9 mouse cellular contexts compared by ENCODE assay signal in the genomic region with DNA sequence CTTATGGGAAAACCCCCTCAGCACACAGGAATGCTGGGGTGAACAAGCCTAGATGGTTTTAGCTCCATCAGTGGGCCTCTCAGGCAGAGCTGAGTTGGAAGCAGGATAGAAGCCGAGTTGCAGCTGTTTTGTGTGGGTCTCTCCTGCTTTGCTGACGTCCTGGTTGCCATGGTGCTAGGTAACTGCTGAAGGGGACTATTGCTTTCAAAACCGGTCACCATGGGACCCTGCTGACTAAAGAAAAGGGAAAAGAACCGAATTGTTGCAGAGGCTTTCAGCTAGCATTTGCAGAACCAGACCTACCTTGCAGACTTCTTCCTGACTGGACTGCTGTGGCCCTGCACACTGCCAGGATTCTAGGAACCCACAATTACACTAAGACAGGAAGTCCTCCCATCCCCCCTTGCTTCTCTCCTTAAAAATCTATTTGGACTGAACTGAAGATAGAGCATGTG. TPM values are rescaled to one million over a fixed set of nuclear protein-coding genes. Genes with fewer than 3 reads are reported as not detected.
DNase-seq lines count a peak whose midpoint lies in the region; ATAC-seq and TF ChIP-seq lines count a peak whose summit lies in the region.
"Had no signal": no experiment of that assay in that cellular context is flagged by ENCODE, and none has a peak within 500 bp of the region (broad histone marks: within the 10 kb centered on the region; RNA-seq: fewer than 3 reads in every experiment).

No protein-coding gene starts in this region.

- no peak overlapping the region for H3K4me2 ChIP-seq in heart, embryonic 12.5 days
- H3K4me2 ChIP-seq in intestine, postnatal 0 days (replicated peaks; ENCODE audit: low read depth), result no peak overlapping the region
- H3K4me2 ChIP-seq: liver, embryonic 15.5 days had no signal

- intact Hi-C loops in heart, postnatal 14 days (cut with DNase I), result no loop called here

- no peak for TF ChIP-seq CTCF in intestine, postnatal 0 days (IDR thresholded peaks at IDR 0.05; ENCODE audit: low read depth)

- no peaks in the 10 kb centered on the region for H3K9me3 ChIP-seq in heart, embryonic 12.5 days (replicated peaks)
- no peaks in the 10 kb centered on the region for H3K9me3 ChIP-seq in intestine, postnatal 0 days (ENCODE audit: control insufficient read depth)
- H3K9me3 ChIP-seq: liver, embryonic 15.5 days had no signal

- WGBS in heart, embryonic 12.5 days, result 8% methylated on average over 4 of the region's 4 CpGs
- 11% methylated on average over 4 of the region's 4 CpGs for WGBS in intestine, postnatal 0 days

- DNase-seq in heart, postnatal 14 days, result no peak
- DNase-seq in forelimb bud, embryonic 11.5 days (ENCODE audit: low read depth, low spot score), result peak; percentile 43
- peak; percentile 59 to 68 for DNase-seq in left cerebral cortex, adult 18-20 months (ENCODE audit: low spot score in 2 of 2)
- DNase-seq in retina, embryonic 14.5 days (ENCODE audit: low spot score), result peak; percentile 34
- DNase-seq in lung, postnatal 10 days, result no peak
- DNase-seq in spleen, postnatal 14 days (ENCODE audit: low spot score in 2 of 2), result no peak

- H3K4me1 ChIP-seq in heart, embryonic 12.5 days (replicated peaks), result peaks cover 16% of the 10 kb centered on the region
- H3K4me1 ChIP-seq in intestine, postnatal 0 days (replicated peaks; ENCODE audit: control insufficient read depth, insufficient read depth, low read length), result no peaks in the 10 kb centered on the region
- H3K4me1 ChIP-seq: liver, embryonic 15.5 days had no signal

- ATAC-seq in heart, embryonic 12.5 days (ENCODE audit: insufficient number of reproducible peaks, low FRiP score), result 0 out of 2 replicates have a peak, but pooled peaks have one; percentile 29
- ATAC-seq in intestine, postnatal 0 days, result no peak

- H3K27me3 ChIP-seq in heart, embryonic 12.5 days (replicated peaks), result no peaks in the 10 kb centered on the region
- no peaks in the 10 kb centered on the region for H3K27me3 ChIP-seq in intestine, postnatal 0 days (replicated peaks; ENCODE audit: control insufficient read depth, insufficient read depth, low read length)

- H3K36me3 ChIP-seq in heart, embryonic 12.5 days, result 0 out of 2 replicates have a peak, but pooled peaks cover 2% of the 10 kb centered on the region
- H3K36me3 ChIP-seq in intestine, postnatal 0 days (ENCODE audit: control insufficient read depth, insufficient read depth), result no peaks in the 10 kb centered on the region; the same call in 1 of the 2 replicates
- H3K36me3 ChIP-seq: liver, embryonic 15.5 days had no signal

- H3K9ac ChIP-seq in heart, embryonic 12.5 days, result no peak overlapping the region
- H3K9ac ChIP-seq in intestine, postnatal 0 days (ENCODE audit: low read depth, low read length), result no peak overlapping the region
- H3K9ac ChIP-seq: liver, embryonic 15.5 days had no signal

- no peak overlapping the region for H3K27ac ChIP-seq in heart, embryonic 12.5 days (ENCODE audit: poor library complexity, severe bottlenecking)
- H3K27ac ChIP-seq in intestine, postnatal 0 days (ENCODE audit: low read depth, low read length), result no peak overlapping the region
- H3K27ac ChIP-seq: liver, embryonic 15.5 days had no signal

- no peak overlapping the region for H3K4me3 ChIP-seq in heart, embryonic 12.5 days
- no peak overlapping the region for H3K4me3 ChIP-seq in intestine, postnatal 0 days (ENCODE audit: low read depth, low read length)
- H3K4me3 ChIP-seq: liver, embryonic 15.5 days had no signal

RNA-seq across cellular contexts. Expression of gene Gpr19, which starts 9.8 kb away (rescaled TPM):
- 9.0 and 10.2 TPM in 2 replicates for polyA plus RNA-seq in heart, embryonic 12.5 days (2016; fragmentation: Nextera tagmentation; extraction: Ambion mirVana)
- 1 to 10 TPM; 4.4 to 4.7 TPM for total RNA-seq in heart, postnatal 14 days (2021)
- 10 to 100 TPM; 28.8 to 32.1 TPM for total RNA-seq in left cerebral cortex, adult 18-20 months (2021)
- 6.5 and 7.3 TPM in 2 replicates for polyA plus RNA-seq in intestine, postnatal 0 days (2015; fragmentation: Nextera tagmentation; extraction: Ambion mirVana)

RNA-seq across cellular contexts. Expression of gene Cdkn1b, which starts 31.6 kb away (rescaled TPM):
- polyA plus RNA-seq in heart, embryonic 12.5 days (2016; fragmentation: Nextera tagmentation; extraction: Ambion mirVana), result 16.8 and 17.4 TPM in 2 replicates
- 10 to 100 TPM; 47.5 to 49.0 TPM for total RNA-seq in heart, postnatal 14 days (2021)
- 10 to 100 TPM; 38.2 to 40.5 TPM for total RNA-seq in left cerebral cortex, adult 18-20 months (2021)
- 14.8 and 15.3 TPM in 2 replicates for polyA plus RNA-seq in intestine, postnatal 0 days (2015; fragmentation: Nextera tagmentation; extraction: Ambion mirVana)

RNA-seq across cellular contexts. Expression of gene Crebl2, which starts 58.6 kb away (rescaled TPM):
- 1.9 and 2.3 TPM in 2 replicates for polyA plus RNA-seq in heart, embryonic 12.5 days (2016; fragmentation: Nextera tagmentation; extraction: Ambion mirVana)
- total RNA-seq in heart, postnatal 14 days (2021), result 1 to 10 TPM; 6.5 to 8.6 TPM
- 10 to 100 TPM; 51.8 TPM for total RNA-seq in left cerebral cortex, adult 18-20 months (2021)
- 4.6 and 4.9 TPM in 2 replicates for polyA plus RNA-seq in intestine, postnatal 0 days (2015; fragmentation: Nextera tagmentation; extraction: Ambion mirVana)

Comparison
In these comparisons a context has a peak if more than half of its experiments do, and no peak if none do; other contexts are left out.
1. DNase-seq: peak in forelimb bud, embryonic 11.5 days (single experiment), left cerebral cortex, adult 18-20 months (2 of 2) and retina, embryonic 14.5 days (single experiment); none in heart, postnatal 14 days (0 of 2), lung, postnatal 10 days (single experiment) and spleen, postnatal 14 days (0 of 2).
2. RNA of gene Gpr19, which starts 9.8 kb away (total RNA-seq): 28.8 to 32.1 TPM in left cerebral cortex, adult 18-20 months; 4.4 to 4.7 TPM in heart, postnatal 14 days; every median in the first group is over 4 times any median in the second.
3. RNA of gene Crebl2, which starts 58.6 kb away (total RNA-seq): 51.8 TPM in left cerebral cortex, adult 18-20 months; 6.5 to 8.6 TPM in heart, postnatal 14 days; every median in the first group is over 4 times any median in the second.